Mouse (Mus musculus): ENCODE results near the gene Olfr521. TPM values are rescaled to one million over a fixed set of nuclear protein-coding genes. Genes with fewer than 3 reads are reported as not detected.

Gene Olfr521
- not detected for polyA plus RNA-seq (2012; fragmentation: generic; extraction: Trizol)

DNA sequence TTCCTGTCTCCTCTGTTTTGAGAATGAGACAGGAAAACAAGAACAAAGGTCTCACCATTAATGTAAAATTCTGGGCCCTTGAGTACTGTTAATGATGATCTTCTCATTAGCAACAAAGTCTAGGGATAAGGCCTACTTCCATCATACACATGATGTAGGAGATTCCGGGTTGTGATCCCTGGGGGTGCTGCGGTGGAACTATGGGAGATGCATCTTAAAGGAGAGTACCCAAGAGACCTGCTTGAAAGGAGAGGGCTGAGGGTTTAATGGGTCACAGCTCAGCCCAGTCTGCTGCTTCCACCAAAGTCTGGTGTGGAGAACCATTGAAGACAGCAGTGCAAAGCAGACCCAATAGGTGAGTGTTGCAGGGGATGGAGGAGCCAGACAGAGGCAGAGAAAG, at the start of gene Olfr521:
Gene Olfr521, plus strand, starts transcription at position 301 of the 400 bp plus-strand sequence.

DNA sequence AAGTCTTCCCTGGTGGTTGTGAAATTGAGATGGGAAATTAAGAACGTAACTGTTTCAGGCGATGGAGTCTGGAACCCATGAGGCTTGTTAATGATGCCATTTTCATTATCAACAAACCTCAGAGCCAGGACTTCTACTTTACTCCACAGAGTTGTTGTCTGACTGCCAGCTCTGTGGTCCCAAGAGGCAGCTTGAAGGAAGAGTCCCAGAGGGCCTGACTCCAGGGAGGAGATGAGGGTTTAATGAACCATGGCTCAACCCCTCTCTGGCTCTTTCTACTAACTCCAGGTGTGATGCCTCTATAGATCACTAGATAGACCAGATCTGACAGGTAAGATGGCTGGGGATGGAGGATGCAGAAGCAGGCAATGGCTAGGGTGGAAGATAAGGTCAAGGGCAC, 33.3 kb upstream of the Olfr521 start, which contains the start of gene Olfr520:
Gene Olfr520, plus strand, starts transcription at position 301 of the 400 bp plus-strand sequence.

Other genes starting within 250 kb of the Olfr521 start
- gene Arrb1, start 228.0 kb upstream of the Olfr521 start, polyA plus RNA-seq (2012; fragmentation: generic; extraction: Trizol): 10 to 100 TPM in 1 of 2 experiments, 1 to 10 TPM in 1; 3.4 to 11.8 TPM
- gene Tpbgl, start 136.4 kb upstream of the Olfr521 start, polyA plus RNA-seq (2012; fragmentation: generic; extraction: Trizol): not detected
- not detected for gene Slco2b1, start 52.2 kb upstream of the Olfr521 start, polyA plus RNA-seq (2012; fragmentation: generic; extraction: Trizol)
- gene Olfr520, start 33.2 kb upstream of the Olfr521 start, polyA plus RNA-seq (2012; fragmentation: generic; extraction: Trizol): not detected
- 1 to 10 TPM in 1 of 2 experiments, under 1 TPM in 1; 0.23 to 1.1 TPM for gene Neu3, start 64.9 kb downstream of the Olfr521 start, polyA plus RNA-seq (2012; fragmentation: generic; extraction: Trizol)
- under 1 TPM; 0.20 to 0.59 TPM for gene Xrra1, start 95.6 kb downstream of the Olfr521 start, polyA plus RNA-seq (2012; fragmentation: generic; extraction: Trizol)
- 10 to 100 TPM; 39.3 to 90.9 TPM for gene Spcs2, start 100.0 kb downstream of the Olfr521 start, polyA plus RNA-seq (2012; fragmentation: generic; extraction: Trizol)
- gene Rnf169, start 216.9 kb downstream of the Olfr521 start, polyA plus RNA-seq (2012; fragmentation: generic; extraction: Trizol): 1 to 10 TPM in 1 of 2 experiments, under 1 TPM in 1; 0.75 to 5.1 TPM
- gene Chrdl2, start 242.7 kb downstream of the Olfr521 start, polyA plus RNA-seq (2012; fragmentation: generic; extraction: Trizol): not detected

Measured in C3H10T1/2 (cell line).